Mouse (Mus musculus) liver, postnatal 0 days (tissue): ENCODE results near the gene Dlg5. TPM values are rescaled to one million over a fixed set of nuclear protein-coding genes. Genes with fewer than 3 reads are reported as not detected.

Source experiments
- ATAC-seq: fragments of 200-750 bp; cut with Nextera tagmentation; 2 replicates; pipeline ENCODE4 v1.8.0; 2017; ENCODE audit warnings: mild to moderate bottlenecking, moderate library complexity
- DNase-seq: peaks from one replicate; pipeline ENCODE4 v3.0.0-alpha.2; 2016
- H3K27ac ChIP-seq: fragments of 300-500 bp; sonication (generic); 2 replicates; pipeline ENCODE4 v1.5.1; 2014; ENCODE audit warnings: antibody characterized with exemption, moderate library complexity, mild to moderate bottlenecking, low read depth
- H3K27me3 ChIP-seq: fragments of 300-500 bp; sonication (generic); 2 replicates; pipeline ENCODE4 v1.6.1; 2014; ENCODE audit warnings: low read length, control low read depth, mixed read lengths; ENCODE audit not compliant: insufficient read depth
- H3K36me3 ChIP-seq: fragments of 300-500 bp; sonication (generic); replicated peaks from 2 replicates; pipeline ENCODE4 v1.6.1; 2014; ENCODE audit warnings: mild to moderate bottlenecking, control low read depth, low read length, moderate library complexity, mixed read lengths; ENCODE audit not compliant: insufficient read depth
- H3K4me1 ChIP-seq: fragments of 300-500 bp; sonication (generic); 2 replicates; pipeline ENCODE4 v1.6.1; 2014; ENCODE audit warnings: antibody characterized with exemption, mild to moderate bottlenecking, control low read depth; ENCODE audit not compliant: insufficient read depth
- H3K4me2 ChIP-seq: fragments of 300-500 bp; sonication (generic); 2 replicates; pipeline ENCODE4 v1.6.1; 2014; ENCODE audit warnings: low read depth, mild to moderate bottlenecking, low read length, moderate library complexity, mixed read lengths
- H3K4me3 ChIP-seq: fragments of 300-500 bp; sonication (generic); 2 replicates; pipeline ENCODE4 v1.5.1; 2014; ENCODE audit warnings: low read depth, low read length
- H3K9ac ChIP-seq: fragments of 300-500 bp; sonication (generic); replicated peaks from 2 replicates; pipeline ENCODE4 v1.6.1; 2014; ENCODE audit warnings: mild to moderate bottlenecking, moderate library complexity
- H3K9me3 ChIP-seq: fragments of 300-500 bp; sonication (generic); 2 replicates; pipeline ENCODE4 v1.6.1; 2016; ENCODE audit warnings: mild to moderate bottlenecking, control low read depth, low read length, mixed read lengths
- CTCF ChIP-seq: sonication (generic); IDR thresholded peaks from 2 replicates; pipeline ENCODE4 v1.5.1; 2016; ENCODE audit warnings: antibody characterized with exemption, low read depth
- EP300 ChIP-seq: IDR thresholded peaks from 2 replicates; pipeline ENCODE4 v1.6.1; 2016; ENCODE audit warnings: antibody characterized with exemption, low read depth, mild to moderate bottlenecking
- WGBS: fragments of 180-500 bp; shearing (Covaris S2); extraction: QIAGEN DNeasy Blood & Tissue Kit; methylation state at CpG from one replicate; pipeline ENCODE4 v1.1.7; 2014; ENCODE audit not compliant: insufficient replicate concordance; 5-methylcytosine and 5-hydroxymethylcytosine counted together
- polyA plus RNA-seq: library from polyadenylated mRNA; unstranded; fragments of >200 nt; fragmentation: Nextera tagmentation; extraction: Ambion mirVana; gene quantifications from 2 replicates; pipeline ENCODE4 v1.2.1, GENCODE M21; 2015

Dlg5 gene
- polyA plus RNA-seq, 1 experiment from 2014 or later = 0.88 TPM

DNA sequence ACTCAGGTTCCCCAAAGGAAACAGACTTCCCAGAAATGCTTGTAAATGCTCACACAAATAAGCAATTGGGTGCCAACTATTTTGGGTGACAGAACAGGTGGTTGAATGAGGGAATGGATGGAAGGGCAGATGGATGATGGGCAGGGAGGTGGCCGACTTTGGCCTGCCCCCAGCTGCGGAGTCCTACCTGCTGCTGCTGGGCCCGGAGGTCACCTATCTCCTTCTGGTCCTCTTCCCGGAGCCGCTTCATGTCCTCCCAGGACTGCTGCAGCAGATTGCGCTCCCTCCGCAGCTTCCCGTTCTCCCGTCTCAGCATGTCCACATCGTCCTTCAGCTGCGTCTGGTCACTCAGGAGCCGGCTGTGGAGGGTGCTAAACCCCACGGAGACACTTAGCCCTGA lies 55.6 kb downstream of the Dlg5 start:
- Histone ChIP-seq H3K9ac (no peak overlapping the region), H3K27me3 (no peaks in the 10 kb centered on the region), H3K4me1 (peaks cover 3% of the 10 kb centered on the region), H3K27ac (no peak overlapping the region), H3K4me3 (no peak overlapping the region), H3K9me3 (no peaks in the 10 kb centered on the region), H3K4me2 (no peak overlapping the region), H3K36me3 (no peaks in the 10 kb centered on the region)
- ATAC-seq (no peak), DNase-seq (no peak)
- 81% methylated on average over 13 of the region's 13 CpGs for WGBS
- no peak for TF ChIP-seq CTCF
- no peak for TF ChIP-seq EP300

DNA sequence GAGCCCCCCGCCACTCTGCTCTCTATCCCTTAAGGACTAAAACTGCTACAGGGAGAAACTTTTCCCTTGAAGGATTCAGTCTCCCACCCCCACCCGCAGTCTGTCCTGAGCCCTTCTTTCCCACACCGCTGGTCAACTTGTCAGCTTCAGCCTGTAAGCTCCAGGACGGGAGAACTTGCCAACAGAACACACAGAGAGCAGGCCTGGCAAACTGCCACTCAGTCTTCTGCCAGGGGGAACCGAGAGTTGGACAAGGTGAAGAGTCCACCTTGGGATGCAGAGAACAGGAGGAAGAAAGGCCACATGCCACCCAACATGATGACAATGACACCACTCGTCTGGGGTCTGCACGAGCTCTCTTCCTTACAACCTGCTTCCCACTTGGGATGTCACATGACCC lies 56.1 kb downstream of the Dlg5 start:
- ATAC-seq = no peak

DNA sequence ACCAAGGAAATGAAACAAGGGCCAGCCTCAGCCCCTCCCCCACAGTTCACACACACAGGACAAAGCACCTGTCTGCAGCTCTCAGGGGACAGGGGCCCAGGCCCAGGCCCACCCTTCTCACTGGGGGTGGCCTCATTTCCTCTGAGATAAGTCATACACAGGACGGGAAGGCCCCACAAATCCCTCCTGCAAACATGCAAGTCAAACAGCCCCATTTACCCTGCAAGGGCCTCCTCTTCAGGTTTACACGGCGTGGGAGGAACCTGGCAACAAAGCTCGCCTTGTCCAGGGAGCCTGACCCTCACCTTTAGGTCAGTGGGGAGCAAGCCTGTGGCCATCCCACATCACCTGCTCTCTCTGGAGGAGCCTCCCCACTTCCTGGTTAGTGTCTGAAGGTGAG lies 60.2 kb downstream of the Dlg5 start:
- no peak overlapping the region for H3K4me2 ChIP-seq
- H3K36me3 ChIP-seq = no peaks in the 10 kb centered on the region
- no peaks in the 10 kb centered on the region for H3K27me3 ChIP-seq
- TF ChIP-seq CTCF = no peak
- TF ChIP-seq EP300 = no peak
- 32% methylated on average over 4 of the region's 4 CpGs for WGBS
- H3K4me3 ChIP-seq = no peak overlapping the region
- H3K9ac ChIP-seq = no peak overlapping the region
- H3K27ac ChIP-seq = no peak overlapping the region
- DNase-seq (no peak), ATAC-seq (no peak)
- H3K9me3 ChIP-seq = no peaks in the 10 kb centered on the region
- H3K4me1 ChIP-seq = peaks cover 4% of the 10 kb centered on the region

More for the DNA sequence above, 56.1 kb downstream of the Dlg5 start:
- Histone ChIP-seq H3K4me1 (peaks cover 4% of the 10 kb centered on the region), H3K9me3 (no peaks in the 10 kb centered on the region), H3K36me3 (no peaks in the 10 kb centered on the region), H3K4me2 (no peak overlapping the region), H3K4me3 (no peak overlapping the region), H3K27ac (no peak overlapping the region), H3K27me3 (no peaks in the 10 kb centered on the region), H3K9ac (no peak overlapping the region)
- WGBS = 63% methylated on average over 7 of the region's 7 CpGs
- peak; percentile 27 for DNase-seq
- TF ChIP-seq CTCF (no peak), EP300 (no peak)

DNA sequence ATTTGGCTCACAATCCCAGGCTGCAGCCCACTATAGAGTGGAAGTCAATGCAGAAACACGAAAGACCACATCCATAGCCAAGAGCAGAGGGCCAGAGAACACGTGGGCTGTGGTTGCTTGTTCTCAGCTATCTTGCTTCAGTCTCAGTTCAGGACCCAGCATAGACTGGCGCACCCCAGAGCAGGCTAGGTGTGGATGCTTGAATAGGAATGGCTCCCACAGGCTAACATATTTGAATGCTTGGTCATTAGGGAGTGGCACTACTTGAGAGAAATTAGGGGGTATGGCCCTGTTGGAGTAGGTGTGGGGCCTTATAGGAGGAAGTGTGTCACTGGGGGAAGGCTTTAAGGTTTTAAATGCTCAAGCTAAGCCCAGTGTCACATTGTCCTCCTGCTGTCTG lies 62.8 kb downstream of the Dlg5 start:
- no peak overlapping the region for H3K4me2 ChIP-seq
- H3K36me3 ChIP-seq = no peaks in the 10 kb centered on the region
- H3K4me3 ChIP-seq = no peak overlapping the region
- TF ChIP-seq EP300 = no peak
- no peak for TF ChIP-seq CTCF
- no peaks in the 10 kb centered on the region for H3K27me3 ChIP-seq
- H3K9me3 ChIP-seq = no peaks in the 10 kb centered on the region
- H3K4me1 ChIP-seq = peaks cover 4% of the 10 kb centered on the region
- no peak for ATAC-seq
- DNase-seq = no peak
- H3K27ac ChIP-seq = no peak overlapping the region
- H3K9ac ChIP-seq = no peak overlapping the region
- WGBS = 67% methylated on average over 3 of the region's 3 CpGs

DNA sequence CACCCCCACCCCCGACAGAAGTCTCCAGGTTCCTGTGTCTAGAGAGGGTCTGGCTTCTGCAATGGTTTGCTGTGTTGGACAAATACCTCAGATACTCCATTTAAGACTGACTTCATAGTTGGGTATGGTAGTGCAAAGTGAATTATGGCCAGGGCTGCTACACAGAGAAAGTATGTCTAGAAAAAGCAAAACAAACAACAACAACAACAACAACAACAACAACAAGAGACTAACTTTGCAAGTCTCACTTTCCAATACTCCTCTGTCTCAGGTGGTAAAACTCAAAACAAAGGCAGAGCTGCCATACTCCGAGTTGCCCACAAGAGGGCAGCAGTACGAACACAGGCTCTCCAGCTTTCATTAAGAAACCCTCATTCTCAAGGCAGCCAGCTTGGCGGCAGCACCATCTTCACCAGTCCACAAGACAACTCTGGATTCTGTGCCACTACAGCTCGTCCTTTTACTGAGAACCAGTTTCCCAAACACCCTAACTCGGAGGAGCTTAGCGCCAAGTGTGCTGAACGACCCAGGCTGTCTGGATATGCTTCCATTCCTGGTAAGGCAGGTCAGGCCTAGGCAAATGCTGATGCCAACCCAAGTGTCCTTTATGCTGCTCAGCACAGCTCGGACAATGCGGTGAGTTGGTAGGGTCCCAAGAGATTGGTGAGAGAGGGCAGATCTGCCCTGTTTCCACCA lies 63.8 kb downstream of the Dlg5 start:
- Histone ChIP-seq H3K4me3 (no peak overlapping the region), H3K4me2 (no peak overlapping the region), H3K9ac (no peak overlapping the region), H3K27ac (no peak overlapping the region), H3K4me1 (peaks cover 4% of the 10 kb centered on the region), H3K27me3 (no peaks in the 10 kb centered on the region), H3K36me3 (no peaks in the 10 kb centered on the region), H3K9me3 (no peaks in the 10 kb centered on the region)
- 30% methylated on average over 10 of the region's 10 CpGs for WGBS
- ATAC-seq (no peak), DNase-seq (peak; percentile 59)
- TF ChIP-seq EP300 (no peak), CTCF (peak; percentile 91)

DNA sequence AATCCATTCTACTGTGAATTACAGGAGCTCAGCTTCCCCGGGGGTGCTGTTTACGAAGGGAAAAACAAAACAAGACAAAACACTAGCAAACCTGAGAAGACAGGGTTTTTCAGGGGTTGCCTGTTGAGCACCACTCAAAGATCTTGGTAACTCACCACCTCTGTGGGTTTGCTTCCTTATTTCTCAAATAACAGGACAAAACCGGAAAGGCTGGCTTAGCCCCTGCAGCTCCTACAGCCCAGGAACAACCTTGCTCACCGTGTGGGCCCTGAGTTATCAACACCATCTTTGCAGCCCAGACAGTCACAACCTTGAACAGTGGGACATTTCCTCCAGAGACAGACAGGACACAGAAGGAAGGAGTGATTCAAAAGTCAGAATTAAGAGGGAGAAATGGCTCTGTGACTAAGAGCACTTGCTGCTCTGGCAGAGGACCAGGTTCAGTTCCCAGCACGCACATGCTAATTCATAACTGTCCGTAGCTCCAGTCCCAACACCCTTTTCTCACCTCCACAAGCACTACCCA lies 66.2 kb downstream of the Dlg5 start:
- no peak for ATAC-seq

More for the DNA sequence above, 66.2 kb downstream of the Dlg5 start:
- Histone ChIP-seq H3K4me2 (no peak overlapping the region), H3K36me3 (no peaks in the 10 kb centered on the region), H3K27me3 (no peaks in the 10 kb centered on the region), H3K9ac (no peak overlapping the region), H3K4me3 (no peak overlapping the region), H3K9me3 (no peaks in the 10 kb centered on the region), H3K27ac (no peak overlapping the region), H3K4me1 (no peaks in the 10 kb centered on the region)
- TF ChIP-seq EP300 = no peak
- no peak for TF ChIP-seq CTCF
- no peak for DNase-seq
- 60% methylated on average over 6 of the region's 6 CpGs for WGBS
